Comparison of ENCODE assay signal across 9 mouse cellular contexts in genomic region chr15:31603113-31603512, GRCm38 (mm10). TPM values are rescaled to one million over a fixed set of nuclear protein-coding genes. Genes with fewer than 3 reads are reported as not detected.
DNase-seq lines count a peak whose midpoint lies in the region; TF ChIP-seq lines count a peak whose summit lies in the region.
"Had no signal": no experiment of that assay in that cellular context is flagged by ENCODE, and none has a peak within 500 bp of the region (broad histone marks: within the 10 kb centered on the region; RNA-seq: fewer than 3 reads in every experiment).

No protein-coding gene starts in this region.

- H3K27me3 ChIP-seq in hindbrain, embryonic 10.5 days (ENCODE audit: insufficient read depth, poor library complexity, severe bottlenecking) = no peaks in the 10 kb centered on the region
- no peaks in the 10 kb centered on the region for H3K27me3 ChIP-seq in midbrain, embryonic 10.5 days (ENCODE audit: low read depth, poor library complexity, severe bottlenecking)
- H3K27me3 ChIP-seq: Patski had no signal

- no peak for TF ChIP-seq POLR2A in bone marrow macrophage, adult 2 months (IDR thresholded peaks at IDR 0.05; ENCODE audit: borderline replicate concordance, low read depth, low read length)

- peak overlapping the region; percentile 71; the same call in 1 of the 2 replicates for H3K4me3 ChIP-seq in bone marrow macrophage, adult 2 months (ENCODE audit: insufficient read depth, low read length)
- peak overlapping the region; percentile 96 for H3K4me3 ChIP-seq in hindbrain, embryonic 10.5 days
- peak overlapping the region; percentile 83 for H3K4me3 ChIP-seq in midbrain, embryonic 10.5 days

- intact Hi-C loops in left cerebral cortex, postnatal 14 days (cut with DNase I) = no loop called here

- 91% methylated on average over 13 of the region's 13 CpGs for WGBS in hindbrain, embryonic 10.5 days
- 93% methylated on average over 13 of the region's 13 CpGs for WGBS in midbrain, embryonic 10.5 days

- peak; percentile 27 for DNase-seq in kidney, adult 11 months
- no peak for DNase-seq in kidney, adult 8-10 months
- no peak for DNase-seq in hindbrain, embryonic 10.5 days (ENCODE audit: low spot score)
- DNase-seq in midbrain, embryonic 10.5 days (ENCODE audit: low spot score) = no peak
- no peak for DNase-seq in left cerebral cortex, postnatal 14 days (ENCODE audit: low spot score in 2 of 2)
- no peak for DNase-seq in thymus, postnatal 0 days (ENCODE audit: low spot score)
- DNase-seq in thymus, postnatal 10 days (ENCODE audit: low spot score in 2 of 2) = no peak

- peaks cover 20% of the 10 kb centered on the region for H3K4me1 ChIP-seq in bone marrow macrophage, adult 2 months (ENCODE audit: control insufficient read depth, insufficient read depth, low read length)
- peaks cover 30% of the 10 kb centered on the region for H3K4me1 ChIP-seq in hindbrain, embryonic 10.5 days (replicated peaks)
- H3K4me1 ChIP-seq in midbrain, embryonic 10.5 days = peaks cover 28% of the 10 kb centered on the region

- H3K36me3 ChIP-seq in hindbrain, embryonic 10.5 days = peaks cover 5% of the 10 kb centered on the region; the same call in 1 of the 2 replicates
- H3K36me3 ChIP-seq in midbrain, embryonic 10.5 days = peaks cover 6% of the 10 kb centered on the region

- H3K9me3 ChIP-seq in hindbrain, embryonic 10.5 days = no peaks in the 10 kb centered on the region
- no peaks in the 10 kb centered on the region for H3K9me3 ChIP-seq in midbrain, embryonic 10.5 days (replicated peaks)

- no peak for TF ChIP-seq CTCF in bone marrow macrophage, adult 2 months (IDR thresholded peaks at IDR 0.05; ENCODE audit: low read depth, low read length)

- no peak overlapping the region for H3K27ac ChIP-seq in bone marrow macrophage, adult 2 months (ENCODE audit: insufficient read depth, low read depth, low read length)
- H3K27ac ChIP-seq in hindbrain, embryonic 10.5 days = peak overlapping the region; percentile 98; the same call in 1 of the 2 replicates
- no peak overlapping the region for H3K27ac ChIP-seq in midbrain, embryonic 10.5 days (replicated peaks)

RNA-seq across cellular contexts. Expression of gene Fam173b, which starts 1.5 kb away (rescaled TPM):
- polyA plus RNA-seq in bone marrow macrophage, adult 2 months (2012; ENCODE audit: insufficient read depth, insufficient read length, missing spikeins) = 14.4 and 17.3 TPM in 2 replicates
- 13.1 and 15.5 TPM in 2 replicates for polyA plus RNA-seq in hindbrain, embryonic 10.5 days (2016; fragmentation: Nextera tagmentation; extraction: Ambion mirVana)
- 14.7 and 18.0 TPM in 2 replicates for polyA plus RNA-seq in midbrain, embryonic 10.5 days (2016; fragmentation: Nextera tagmentation; extraction: Ambion mirVana)
- 10 to 100 TPM; 10.1 to 11.6 TPM for total RNA-seq in left cerebral cortex, postnatal 14 days (2021)
- 14.9 TPM in 2 replicates for polyA plus RNA-seq in thymus, postnatal 0 days (2015; fragmentation: Nextera tagmentation; extraction: Ambion mirVana)

RNA-seq across cellular contexts. Expression of gene Cct5, which starts 1.5 kb away (rescaled TPM):
- polyA plus RNA-seq in bone marrow macrophage, adult 2 months (2012; ENCODE audit: insufficient read depth, insufficient read length, missing spikeins) = 135 and 148 TPM in 2 replicates
- 698 and 751 TPM in 2 replicates for polyA plus RNA-seq in hindbrain, embryonic 10.5 days (2016; fragmentation: Nextera tagmentation; extraction: Ambion mirVana)
- 728 and 772 TPM in 2 replicates for polyA plus RNA-seq in midbrain, embryonic 10.5 days (2016; fragmentation: Nextera tagmentation; extraction: Ambion mirVana)
- total RNA-seq in left cerebral cortex, postnatal 14 days (2021) = 100 to 1,000 TPM; 185 to 191 TPM
- polyA plus RNA-seq in thymus, postnatal 0 days (2015; fragmentation: Nextera tagmentation; extraction: Ambion mirVana) = 463 and 505 TPM in 2 replicates

RNA-seq across cellular contexts. Expression of gene Cmbl, which starts 37.9 kb away (rescaled TPM):
- 4.2 and 6.0 TPM in 2 replicates for polyA plus RNA-seq in bone marrow macrophage, adult 2 months (2012; ENCODE audit: insufficient read depth, insufficient read length, missing spikeins)
- 1.6 and 2.0 TPM in 2 replicates for polyA plus RNA-seq in hindbrain, embryonic 10.5 days (2016; fragmentation: Nextera tagmentation; extraction: Ambion mirVana)
- 1.3 and 1.6 TPM in 2 replicates for polyA plus RNA-seq in midbrain, embryonic 10.5 days (2016; fragmentation: Nextera tagmentation; extraction: Ambion mirVana)
- 10 to 100 TPM; 14.2 to 16.2 TPM for total RNA-seq in left cerebral cortex, postnatal 14 days (2021)
- 2.8 and 3.0 TPM in 2 replicates for polyA plus RNA-seq in thymus, postnatal 0 days (2015; fragmentation: Nextera tagmentation; extraction: Ambion mirVana)
